Mouse (Mus musculus) bone marrow, adult 2 months (tissue): ENCODE measurements around the gene Exog. TPM values are rescaled to one million over a fixed set of nuclear protein-coding genes. Genes with fewer than 3 reads are reported as not detected.

Experiments used
- H3K27ac ChIP-seq: fragments of 200-500 bp; 2 replicates; pipeline ENCODE4 v1.5.1; 2012; ENCODE audit warnings: low read depth, mild to moderate bottlenecking, control low read depth, inconsistent platforms, low read length; ENCODE audit not compliant: control insufficient read depth, poor library complexity, insufficient read depth
- H3K4me1 ChIP-seq: fragments of 200-500 bp; 2 replicates; pipeline ENCODE4 v1.6.1; 2011; ENCODE audit warnings: low read length; ENCODE audit not compliant: control insufficient read depth, insufficient read depth
- H3K4me3 ChIP-seq: fragments of 200-500 bp; replicated peaks from 2 replicates; pipeline ENCODE3; 2011; ENCODE audit warnings: mild to moderate bottlenecking, low read depth, low read length, control low read depth; ENCODE audit not compliant: control insufficient read depth
- CTCF ChIP-seq: fragments of 200-500 bp; IDR thresholded peaks from 2 replicates; pipeline ENCODE4 v1.5.1; 2011; ENCODE audit warnings: low read length, control low read depth; ENCODE audit not compliant: control insufficient read depth, insufficient read depth
- POLR2A ChIP-seq: fragments of 200-500 bp; IDR thresholded peaks from 2 replicates; pipeline ENCODE4 v1.6.1; 2011; ENCODE audit warnings: low read depth, mild to moderate bottlenecking, control low read depth, low read length, borderline replicate concordance; ENCODE audit not compliant: control insufficient read depth
- WGBS: fragments of 180-500 bp; shearing (Covaris S2); methylation state at CpG from one replicate; pipeline ENCODE4 v1.1.7; 2018; 5-methylcytosine and 5-hydroxymethylcytosine counted together
- polyA plus RNA-seq: library from polyadenylated mRNA; stranded (reverse); fragments of >200 nt; gene quantifications from 2 replicates; pipeline ENCODE4 v1.2.4, GENCODE M21; 2011; ENCODE audit warnings: low replicate concordance; ENCODE audit not compliant: missing spikeins, insufficient read depth, insufficient read length

Exog gene
- polyA plus RNA-seq = 2.3 and 3.2 TPM in 2 replicates

DNA sequence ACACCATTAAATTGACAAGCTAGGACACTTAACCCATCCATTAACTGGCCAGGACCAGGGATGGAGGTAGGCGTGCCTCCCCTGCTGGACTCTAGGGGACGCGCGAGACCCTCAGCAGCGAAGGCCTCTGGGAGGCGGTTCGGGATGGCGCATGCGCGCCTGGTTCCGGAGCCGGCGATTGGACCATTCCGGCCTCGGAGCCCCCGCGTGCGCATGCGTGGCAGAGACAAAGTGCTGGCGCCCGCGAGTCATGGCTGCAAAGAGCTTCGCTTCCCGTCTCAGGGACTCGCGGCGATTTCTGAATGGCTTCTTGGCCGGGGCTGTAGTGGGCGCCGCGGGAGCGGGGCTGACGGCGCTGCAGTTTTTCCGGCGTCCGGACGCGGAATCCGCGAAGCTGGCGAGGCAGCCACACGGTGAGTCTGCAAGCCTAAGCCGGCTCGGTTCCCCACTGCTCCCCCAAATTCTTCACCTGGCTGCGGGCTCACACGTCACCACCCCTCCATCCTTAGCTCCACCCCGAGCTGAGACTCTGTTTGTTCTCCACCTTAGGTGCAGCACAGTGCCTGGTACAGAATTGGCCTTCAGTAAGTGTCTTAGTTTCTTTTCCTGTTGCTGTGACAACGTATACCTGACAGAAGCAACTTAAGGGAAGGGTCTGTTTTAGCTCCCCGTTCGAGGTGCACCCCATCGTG, at the start of gene Exog:
Gene Exog, plus strand, starts transcription at position 206 of the 692 bp plus-strand sequence.
- H3K4me1 ChIP-seq = peaks cover 1% of the 10 kb centered on the region; the same call in 1 of the 2 replicates
- WGBS = under 1% methylated on average over 52 of the region's 52 CpGs
- H3K27ac ChIP-seq = peak within 1 kb of the TSS; percentile 37; the same call in 1 of the 2 replicates
- H3K4me3 ChIP-seq = peak within 1 kb of the TSS; percentile 94
- TF ChIP-seq CTCF (peak; percentile 63), POLR2A (peak; percentile 33; the same call in 1 of the 2 replicates)

DNA sequence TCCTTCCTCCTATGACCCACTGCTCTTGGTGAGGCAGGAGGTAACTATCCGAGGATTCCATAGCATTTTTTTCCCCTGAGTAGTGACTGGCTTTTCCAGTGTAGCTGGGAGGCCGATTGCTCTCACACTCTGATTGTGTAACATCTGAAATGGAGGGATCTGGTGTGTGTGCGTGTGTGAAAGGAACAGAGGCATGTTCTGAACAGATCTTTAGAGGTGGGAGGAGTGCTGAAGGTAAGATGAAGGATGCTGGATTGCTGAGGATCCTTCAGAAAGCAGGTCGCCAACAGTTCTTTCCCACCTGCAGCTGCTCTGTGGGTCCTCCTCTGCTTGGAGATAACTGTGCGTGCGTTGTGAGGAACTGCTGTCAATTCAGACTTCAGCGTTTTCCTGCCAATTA, 43.4 kb upstream of the Exog start:
- TF ChIP-seq CTCF (no peak), POLR2A (no peak)
- peak overlapping the region; percentile 42 for H3K4me3 ChIP-seq
- no peak overlapping the region for H3K27ac ChIP-seq
- whole genome bisulfite sequencing = 0% methylated on average over 7 of the region's 7 CpGs
- H3K4me1 ChIP-seq = peaks cover 1% of the 10 kb centered on the region; the same call in 1 of the 2 replicates

DNA sequence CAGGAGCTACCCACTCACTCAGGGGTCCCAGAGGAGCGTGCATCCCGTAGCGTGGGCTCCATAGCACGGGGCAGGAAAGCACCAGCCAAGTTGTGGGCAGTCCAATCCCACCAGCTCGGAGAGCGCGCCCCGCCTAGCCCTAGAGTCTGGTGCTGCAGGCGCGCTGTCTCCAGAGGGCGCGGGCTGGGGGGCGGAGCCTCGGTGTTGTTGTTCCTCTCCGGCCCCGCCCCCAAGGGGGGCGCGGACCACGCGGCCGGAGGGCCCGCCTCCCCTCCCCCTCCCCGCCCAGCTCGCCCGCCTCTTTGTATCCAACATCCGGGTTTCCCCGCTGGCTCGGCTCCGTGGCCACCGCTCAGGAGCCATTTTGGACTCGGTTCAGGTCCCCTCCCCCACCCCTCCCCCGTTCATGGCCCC, 42.9 kb upstream of the Exog start, which contains the start of gene Acvr2b:
Gene Acvr2b, plus strand, starts transcription at position 318 of the 414 bp plus-strand sequence.
- Histone ChIP-seq H3K4me1 (peaks cover 1% of the 10 kb centered on the region; the same call in 1 of the 2 replicates), H3K27ac (peak within 1 kb of the TSS; percentile 52; the same call in 1 of the 2 replicates), H3K4me3 (peak within 1 kb of the TSS; percentile 57)
- WGBS = under 1% methylated on average over 25 of the region's 32 CpGs
- TF ChIP-seq POLR2A (no peak), CTCF (no peak)

DNA sequence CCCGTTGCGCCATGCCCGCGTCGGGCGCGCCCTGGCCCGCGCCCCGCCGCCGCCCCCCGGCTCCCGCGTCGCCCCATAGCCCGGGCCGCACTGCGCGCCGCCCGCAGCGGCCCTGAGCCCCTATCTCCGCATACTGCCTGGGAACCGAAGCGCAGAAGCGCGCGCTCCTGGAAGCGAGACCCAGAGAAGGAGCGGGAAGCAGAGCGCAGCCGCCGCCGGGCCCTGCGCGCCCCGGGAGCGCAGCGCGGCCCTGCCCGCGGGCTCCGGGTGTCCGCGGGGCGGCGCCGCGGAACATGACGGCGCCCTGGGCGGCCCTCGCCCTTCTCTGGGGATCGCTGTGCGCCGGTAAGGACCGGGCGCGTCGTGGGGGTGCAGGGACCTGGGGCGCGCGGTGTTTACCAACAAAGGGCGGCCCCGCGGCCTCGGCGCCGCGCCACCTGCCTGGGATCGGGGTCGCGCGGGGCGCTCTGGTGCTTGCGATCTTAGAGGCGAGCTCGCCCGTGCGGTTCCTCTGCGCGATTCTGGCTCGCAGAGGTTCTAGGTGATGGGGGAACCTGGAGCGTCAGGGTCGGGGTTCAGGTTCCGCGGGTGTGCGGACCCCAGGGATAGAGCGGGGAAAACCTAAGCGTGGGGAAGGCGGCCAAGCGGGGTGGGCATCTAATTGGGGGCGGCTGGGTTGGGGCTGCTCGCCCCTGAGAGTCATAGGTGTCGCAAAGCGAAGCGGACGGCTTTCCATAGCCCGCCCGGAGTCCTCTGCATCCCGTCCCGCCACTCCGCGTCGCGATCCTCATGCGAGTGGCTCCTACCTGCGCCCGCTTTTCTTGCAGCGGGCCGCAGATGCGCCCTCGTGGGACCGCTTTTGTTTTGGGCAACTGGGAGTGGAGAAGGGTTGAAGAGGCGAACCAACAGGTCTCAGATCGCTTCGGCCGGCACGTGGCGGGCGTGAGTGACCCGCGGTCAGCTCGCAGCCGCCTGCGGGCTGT, 42.2 kb upstream of the Exog start:
- Histone ChIP-seq H3K27ac (peak overlapping the region; percentile 52; the same call in 1 of the 2 replicates), H3K4me1 (peaks cover 1% of the 10 kb centered on the region; the same call in 1 of the 2 replicates), H3K4me3 (peak overlapping the region; percentile 57)
- under 1% methylated on average over 115 of the region's 127 CpGs for WGBS
- TF ChIP-seq POLR2A = no peak
- TF ChIP-seq CTCF = no peak

DNA sequence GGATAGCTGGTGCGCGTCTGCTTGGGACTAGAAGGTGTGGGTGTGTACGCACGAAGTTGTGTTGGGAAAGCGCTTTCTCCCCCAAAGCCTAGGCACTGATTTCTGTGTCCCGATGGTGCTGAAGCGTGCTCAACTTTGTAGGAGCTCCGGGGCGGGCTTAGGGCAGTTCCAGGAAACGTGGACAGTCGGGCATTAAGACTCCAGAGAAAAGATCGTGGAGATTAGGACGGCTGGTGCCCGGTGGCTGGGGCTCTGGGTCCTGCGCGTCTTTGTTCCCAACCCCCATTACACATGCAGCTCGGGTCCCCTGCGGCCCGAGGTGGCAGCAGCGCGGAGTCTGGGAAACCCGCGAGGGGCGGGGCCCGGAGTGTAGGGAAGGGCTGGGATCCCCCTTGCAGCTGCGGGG, 41.5 kb upstream of the Exog start:
- WGBS = under 1% methylated on average over 26 of the region's 26 CpGs
- peak overlapping the region; percentile 43 for H3K4me3 ChIP-seq
- TF ChIP-seq CTCF (no peak), POLR2A (no peak)
- H3K4me1 ChIP-seq = peaks cover 1% of the 10 kb centered on the region; the same call in 1 of the 2 replicates
- no peak overlapping the region for H3K27ac ChIP-seq

DNA sequence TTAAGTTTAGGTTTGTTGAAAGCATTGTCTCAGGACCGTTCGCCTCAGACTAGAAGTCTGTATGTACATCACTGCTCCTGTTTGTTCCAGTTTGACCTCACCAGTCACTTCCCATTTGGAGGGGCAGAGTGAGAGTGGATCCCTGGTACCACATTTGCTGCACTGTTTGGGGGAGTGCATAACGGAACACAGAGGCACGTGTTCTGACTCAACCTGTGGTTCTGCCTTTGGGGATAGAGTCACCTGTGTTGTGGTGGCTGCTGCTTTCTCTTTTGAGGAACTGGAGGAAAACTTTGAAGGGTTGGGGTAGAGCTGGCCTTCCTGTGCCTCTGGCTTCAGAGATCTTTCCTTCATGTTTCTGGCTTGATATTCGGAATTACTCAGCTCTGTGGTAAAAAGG, 40.7 kb upstream of the Exog start:
- Histone ChIP-seq H3K4me1 (peaks cover 1% of the 10 kb centered on the region; the same call in 1 of the 2 replicates), H3K4me3 (no peak overlapping the region), H3K27ac (no peak overlapping the region)
- no peak for TF ChIP-seq POLR2A
- no peak for TF ChIP-seq CTCF
- 10% methylated on average over 5 of the region's 5 CpGs for WGBS

DNA sequence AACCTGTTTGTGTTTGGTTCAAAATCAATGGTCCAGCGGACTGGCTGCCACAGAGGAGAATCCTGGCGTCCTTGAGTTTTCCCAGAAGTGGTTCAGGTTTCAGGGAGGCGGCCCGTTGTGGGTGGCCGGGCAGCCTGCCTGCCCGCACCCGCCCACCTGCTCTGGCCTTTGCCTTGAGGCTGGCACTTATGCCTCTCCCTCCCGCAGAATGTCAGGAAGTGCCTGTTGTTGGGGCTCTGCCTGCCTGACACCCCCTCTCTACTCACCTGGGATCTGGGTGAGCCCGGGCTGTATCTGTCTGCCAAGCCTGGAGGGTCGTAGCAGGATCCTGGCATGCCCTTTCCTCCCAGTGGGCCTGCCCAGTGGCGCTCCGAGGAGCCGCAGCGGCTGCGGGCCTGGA, 36.9 kb upstream of the Exog start:
- no peak overlapping the region for H3K27ac ChIP-seq
- WGBS = 92% methylated on average over 15 of the region's 15 CpGs
- no peaks in the 10 kb centered on the region; the same call in 1 of the 2 replicates for H3K4me1 ChIP-seq
- H3K4me3 ChIP-seq = no peak overlapping the region
- TF ChIP-seq POLR2A = no peak
- TF ChIP-seq CTCF = no peak
